27 mouse cellular contexts compared by ENCODE assay signal in the genomic region with DNA sequence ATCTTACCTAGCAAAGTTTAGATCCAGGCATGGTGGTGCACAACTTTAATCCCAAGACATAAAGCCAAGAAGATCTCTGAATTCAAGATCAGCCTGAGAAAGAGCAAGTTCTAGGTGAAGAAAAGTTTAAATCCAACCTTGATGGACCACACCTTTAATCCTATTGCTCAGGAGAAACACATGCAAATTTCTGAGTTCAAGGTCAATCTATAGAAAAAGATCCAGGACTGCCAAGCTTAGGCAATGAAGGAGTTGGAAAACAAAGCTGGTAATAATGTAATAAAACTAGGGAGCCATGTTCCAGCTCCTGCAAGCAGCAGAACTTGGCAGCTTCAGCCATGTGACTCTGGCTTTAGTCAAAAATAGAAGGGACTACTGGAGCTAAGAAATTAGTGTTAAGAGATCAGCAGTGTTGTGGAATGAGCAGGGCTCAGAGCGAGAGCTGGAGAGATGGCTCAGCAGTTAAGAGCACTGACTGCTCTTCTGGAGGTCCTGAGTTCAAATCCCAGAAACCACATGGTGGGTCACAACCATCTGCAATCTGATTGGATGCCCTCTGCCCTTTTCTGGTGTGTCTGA. TPM values are rescaled to one million over a fixed set of nuclear protein-coding genes. Genes with fewer than 3 reads are reported as not detected.
DNase-seq lines count a peak whose midpoint lies in the region; ATAC-seq and TF ChIP-seq lines count a peak whose summit lies in the region.
"Had no signal": no experiment of that assay in that cellular context is flagged by ENCODE, and none has a peak within 500 bp of the region (broad histone marks: within the 10 kb centered on the region; RNA-seq: fewer than 3 reads in every experiment).

No protein-coding gene starts in this region.

- 52% methylated on average over 1 of the region's 1 CpGs for WGBS in heart, adult 2 months
- WGBS in heart, embryonic 15.5 days: 43% methylated on average over 1 of the region's 1 CpGs
- 82% methylated on average over 1 of the region's 1 CpGs for WGBS in liver, postnatal 0 days (ENCODE audit: insufficient replicate concordance)

- H3K9ac ChIP-seq in heart, adult 2 months (ENCODE audit: low read depth, low read length): no peak overlapping the region
- H3K9ac ChIP-seq in ES-Bruce4 (ENCODE audit: low read depth, poor library complexity, severe bottlenecking): no peak overlapping the region
- H3K9ac ChIP-seq in heart, embryonic 15.5 days: no peak overlapping the region
- no peak overlapping the region for H3K9ac ChIP-seq in liver, postnatal 0 days (replicated peaks)
- H3K9ac ChIP-seq: forebrain, embryonic 13.5 days; kidney, embryonic 15.5 days; limb, embryonic 13.5 days had no signal

- TF ChIP-seq POLR2A in heart, adult 2 months (IDR thresholded peaks at IDR 0.05; ENCODE audit: insufficient read depth, low read depth, low read length): no peak
- TF ChIP-seq POLR2A in ES-Bruce4 (IDR thresholded peaks at IDR 0.05; ENCODE audit: insufficient read depth, low read length): no peak

- H3K9me3 ChIP-seq in ES-Bruce4 (replicated peaks; ENCODE audit: control insufficient read depth, insufficient read depth, low read length, poor library complexity, severe bottlenecking): no peaks in the 10 kb centered on the region
- H3K9me3 ChIP-seq in heart, embryonic 15.5 days (replicated peaks): no peaks in the 10 kb centered on the region
- no peaks in the 10 kb centered on the region for H3K9me3 ChIP-seq in liver, postnatal 0 days (ENCODE audit: low read length)
- H3K9me3 ChIP-seq: forebrain, embryonic 13.5 days; G1E; kidney, embryonic 15.5 days; limb, embryonic 13.5 days had no signal

- H3K4me1 ChIP-seq in heart, adult 2 months (ENCODE audit: control insufficient read depth, insufficient read depth, low read length): no peaks in the 10 kb centered on the region
- H3K4me1 ChIP-seq in ES-Bruce4 (ENCODE audit: control insufficient read depth, insufficient read depth, low read length): peaks cover 2% of the 10 kb centered on the region
- peaks cover 19% of the 10 kb centered on the region for H3K4me1 ChIP-seq in heart, embryonic 15.5 days (replicated peaks)
- no peaks in the 10 kb centered on the region for H3K4me1 ChIP-seq in liver, postnatal 0 days (ENCODE audit: insufficient read depth)
- H3K4me1 ChIP-seq: forebrain, embryonic 13.5 days; kidney, embryonic 15.5 days; limb, embryonic 13.5 days had no signal

- peak overlapping the region; percentile 27 for H3K27ac ChIP-seq in heart, adult 2 months
- H3K27ac ChIP-seq in ES-Bruce4 (ENCODE audit: insufficient read depth, low read length): peak overlapping the region; percentile 4; the same call in 1 of the 2 replicates
- peak overlapping the region; percentile 70 for H3K27ac ChIP-seq in heart, embryonic 15.5 days
- H3K27ac ChIP-seq in liver, postnatal 0 days (ENCODE audit: low read depth): no peak overlapping the region
- H3K27ac ChIP-seq: forebrain, embryonic 13.5 days; kidney, embryonic 15.5 days; left cerebral cortex, adult 2 months; limb, embryonic 13.5 days; stomach, postnatal 0 days had no signal

- no peak overlapping the region for H3K4me3 ChIP-seq in heart, adult 2 months
- no peak overlapping the region for H3K4me3 ChIP-seq in ES-Bruce4 (ENCODE audit: low read depth, low read length)
- no peak overlapping the region for H3K4me3 ChIP-seq in heart, embryonic 15.5 days
- H3K4me3 ChIP-seq in liver, postnatal 0 days (ENCODE audit: low read depth, low read length): no peak overlapping the region
- H3K4me3 ChIP-seq: forebrain, embryonic 13.5 days; kidney, embryonic 15.5 days; left cerebral cortex, adult 2 months; limb, embryonic 13.5 days had no signal

- no peak for TF ChIP-seq EP300 in heart, adult 2 months (IDR thresholded peaks at IDR 0.05; ENCODE audit: insufficient read depth, low read depth, low read length)
- TF ChIP-seq EP300 in ES-Bruce4 (IDR thresholded peaks at IDR 0.05; ENCODE audit: insufficient read depth, low read depth, low read length): no peak
- no peak for TF ChIP-seq EP300 in liver, postnatal 0 days (IDR thresholded peaks at IDR 0.05; ENCODE audit: low read depth)

- H3K79me2 ChIP-seq in heart, adult 2 months (replicated peaks; ENCODE audit: control insufficient read depth, insufficient read depth, low read length): no peaks in the 10 kb centered on the region

- H3K36me3 ChIP-seq in heart, adult 2 months (ENCODE audit: control insufficient read depth, insufficient read depth, low read length): peaks cover 4% of the 10 kb centered on the region; the same call in 1 of the 2 replicates
- peaks cover 20% of the 10 kb centered on the region for H3K36me3 ChIP-seq in ES-Bruce4 (ENCODE audit: control insufficient read depth, insufficient read depth, low read length, poor library complexity, severe bottlenecking)
- H3K36me3 ChIP-seq in heart, embryonic 15.5 days: peaks cover 39% of the 10 kb centered on the region
- peaks cover 20% of the 10 kb centered on the region for H3K36me3 ChIP-seq in liver, postnatal 0 days (replicated peaks; ENCODE audit: insufficient read depth, low read length)

- peak in 1 of 2 experiments; percentile 47 for DNase-seq in heart, adult 2 months
- DNase-seq in heart, postnatal 4 days: no peak
- DNase-seq in ES-CJ7 (ENCODE audit: low read depth, low spot score): peak; percentile 69
- DNase-seq in thymus, postnatal 0 days (ENCODE audit: low spot score): no peak
- DNase-seq in liver, postnatal 0 days: no peak
- DNase-seq: adrenal gland, adult 2 months; adrenal gland, postnatal 36 days; B cell, adult 2 months; cerebellum, adult 2 months; cerebellum, postnatal 14 days; kidney, adult 18-20 months; kidney, postnatal 25 days; lung, postnatal 36 days; thymus, adult 18-20 months; thymus, postnatal 36 days had no signal

- intact Hi-C loops in heart, adult 2 months (cut with DNase I): no loop called here

- no peak overlapping the region for H3K4me2 ChIP-seq in heart, embryonic 15.5 days
- H3K4me2 ChIP-seq in liver, postnatal 0 days (ENCODE audit: low read depth, low read length): no peak overlapping the region
- H3K4me2 ChIP-seq: forebrain, embryonic 13.5 days; kidney, embryonic 15.5 days; limb, embryonic 13.5 days; liver, embryonic 11.5 days; midbrain, embryonic 11.5 days had no signal

- ATAC-seq in heart, embryonic 15.5 days (replicated peaks; ENCODE audit: insufficient number of reproducible peaks, insufficient read depth, low FRiP score, low read depth): 0 out of 2 replicates have a peak, but pooled peaks have one; percentile 31
- ATAC-seq in liver, postnatal 0 days: no peak
- ATAC-seq: forebrain, embryonic 13.5 days; hindbrain, embryonic 16.5 days; midbrain, embryonic 16.5 days had no signal

- no peak for TF ChIP-seq CTCF in heart, adult 2 months (IDR thresholded peaks at IDR 0.05)
- TF ChIP-seq CTCF in ES-Bruce4 (IDR thresholded peaks at IDR 0.05; ENCODE audit: low read depth, low read length): no peak
- TF ChIP-seq CTCF in liver, postnatal 0 days (IDR thresholded peaks at IDR 0.05; ENCODE audit: low read depth): no peak

- H3K27me3 ChIP-seq in heart, adult 2 months (ENCODE audit: control insufficient read depth, insufficient read depth, low read length): no peaks in the 10 kb centered on the region
- H3K27me3 ChIP-seq in ES-Bruce4 (ENCODE audit: control insufficient read depth, insufficient read depth, low read length, poor library complexity, severe bottlenecking): no peaks in the 10 kb centered on the region
- H3K27me3 ChIP-seq in heart, embryonic 15.5 days: no peaks in the 10 kb centered on the region
- no peaks in the 10 kb centered on the region for H3K27me3 ChIP-seq in liver, postnatal 0 days (ENCODE audit: insufficient read depth, low read length)
- H3K27me3 ChIP-seq: forebrain, embryonic 13.5 days; kidney, embryonic 15.5 days; limb, embryonic 13.5 days had no signal

RNA-seq across cellular contexts. Expression of gene Smim7, which starts 9.7 kb away (rescaled TPM):
- 100 to 1,000 TPM; 114 to 142 TPM for total RNA-seq in heart, adult 2 months (2021)
- polyA plus RNA-seq in heart, adult 2 months (2012; rRNA removed): 53.7 and 80.1 TPM in 2 replicates
- total RNA-seq in heart, postnatal 4 days (2021): 100 to 1,000 TPM; 120 to 130 TPM
- polyA plus RNA-seq in ES-Bruce4 (2011; ENCODE audit: insufficient read depth, insufficient read length, low read depth, missing spikeins): 77.7 and 78.7 TPM in 2 replicates
- 94.2 and 102 TPM in 2 replicates for polyA plus RNA-seq in heart, embryonic 15.5 days (2015; fragmentation: Nextera tagmentation; extraction: Ambion mirVana)
- polyA plus RNA-seq in thymus, postnatal 0 days (2015; fragmentation: Nextera tagmentation; extraction: Ambion mirVana): 84.4 and 90.1 TPM in 2 replicates
- 56.1 and 59.3 TPM in 2 replicates for polyA plus RNA-seq in liver, postnatal 0 days (2015; fragmentation: Nextera tagmentation; extraction: Ambion mirVana)

RNA-seq across cellular contexts. Expression of gene Tmem38a, which starts 10.7 kb away (rescaled TPM):
- total RNA-seq in heart, adult 2 months (2021): 100 to 1,000 TPM; 409 to 486 TPM
- 611 and 917 TPM in 2 replicates for polyA plus RNA-seq in heart, adult 2 months (2012; rRNA removed)
- total RNA-seq in heart, postnatal 4 days (2021): 100 to 1,000 TPM; 213 to 221 TPM
- polyA plus RNA-seq in ES-Bruce4 (2011; ENCODE audit: insufficient read depth, insufficient read length, low read depth, missing spikeins): 12.2 and 14.7 TPM in 2 replicates
- 87.4 and 91.5 TPM in 2 replicates for polyA plus RNA-seq in heart, embryonic 15.5 days (2015; fragmentation: Nextera tagmentation; extraction: Ambion mirVana)
- polyA plus RNA-seq in thymus, postnatal 0 days (2015; fragmentation: Nextera tagmentation; extraction: Ambion mirVana): 9.7 and 10.6 TPM in 2 replicates
- 2.3 and 5.8 TPM in 2 replicates for polyA plus RNA-seq in liver, postnatal 0 days (2015; fragmentation: Nextera tagmentation; extraction: Ambion mirVana)

RNA-seq across cellular contexts. Expression of gene Med26, which starts 13.1 kb away (rescaled TPM):
- 1 to 10 TPM; 9.3 to 9.5 TPM for total RNA-seq in heart, adult 2 months (2021)
- 6.9 and 7.0 TPM in 2 replicates for polyA plus RNA-seq in heart, adult 2 months (2012; rRNA removed)
- total RNA-seq in heart, postnatal 4 days (2021): 1 to 10 TPM; 8.6 TPM
- 10.2 and 11.2 TPM in 2 replicates for polyA plus RNA-seq in ES-Bruce4 (2011; ENCODE audit: insufficient read depth, insufficient read length, low read depth, missing spikeins)
- polyA plus RNA-seq in heart, embryonic 15.5 days (2015; fragmentation: Nextera tagmentation; extraction: Ambion mirVana): 8.8 and 11.5 TPM in 2 replicates
- polyA plus RNA-seq in thymus, postnatal 0 days (2015; fragmentation: Nextera tagmentation; extraction: Ambion mirVana): 12.7 and 15.1 TPM in 2 replicates
- 4.9 TPM in 2 replicates for polyA plus RNA-seq in liver, postnatal 0 days (2015; fragmentation: Nextera tagmentation; extraction: Ambion mirVana)
